Mouse (Mus musculus) splenic B cell, adult 2 months (primary cell): ENCODE data around the gene Traf2.

Source experiments
- DNase-seq: peaks from one replicate; pipeline ENCODE4 v3.0.0-alpha.2; 2011; ENCODE audit warnings: low read depth, low spot score
- H3K27me3 ChIP-seq: 2 replicates; pipeline ENCODE4 v1.6.1; 2012; ENCODE audit warnings: mild to moderate bottlenecking, low read length, moderate library complexity, mixed read lengths; ENCODE audit not compliant: control insufficient read depth, poor library complexity, insufficient read depth, severe bottlenecking
- H3K36me3 ChIP-seq: 2 replicates; pipeline ENCODE4 v1.6.1; 2012; ENCODE audit warnings: mild to moderate bottlenecking, low read length, moderate library complexity, mixed read lengths; ENCODE audit not compliant: control insufficient read depth, poor library complexity, insufficient read depth, severe bottlenecking

Gene Traf2

GRCm38 (mm10) chr2:25540541-25540948 is 6.2 kb downstream of the Traf2 start:
- no peak for DNase-seq
- Histone ChIP-seq H3K27me3 (no peaks in the 10 kb centered on the region), H3K36me3 (peaks cover 1% of the 10 kb centered on the region)

DNA sequence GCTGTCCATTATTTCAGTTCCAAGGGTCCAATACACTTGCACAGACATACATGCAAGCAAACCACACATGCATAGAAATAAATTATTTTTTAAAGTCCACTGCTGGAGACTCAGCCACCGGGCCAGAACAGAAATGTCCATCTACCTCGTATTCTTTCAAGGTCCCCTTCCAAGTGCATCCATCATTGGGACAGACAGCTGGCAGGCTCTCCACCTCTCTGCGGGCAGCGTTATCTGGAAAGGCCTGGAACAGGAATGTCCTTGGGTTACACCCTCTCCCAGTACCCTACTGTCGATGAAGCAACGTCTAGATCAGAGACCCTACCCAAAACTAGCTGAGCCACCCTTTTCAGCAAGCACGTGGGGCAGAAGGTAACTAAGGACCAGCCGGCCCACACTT is 10.2 kb downstream of the Traf2 start:
- H3K36me3 ChIP-seq, result peaks cover 1% of the 10 kb centered on the region
- no peak for DNase-seq
- no peaks in the 10 kb centered on the region for H3K27me3 ChIP-seq

GRCm38 (mm10) chr2:25534866-25535182 is 11.9 kb downstream of the Traf2 start:
- Histone ChIP-seq H3K36me3 (peaks cover 3% of the 10 kb centered on the region), H3K27me3 (no peaks in the 10 kb centered on the region)
- no peak for DNase-seq

GRCm38 (mm10) chr2:25534178-25534865 is 12.4 kb downstream of the Traf2 start:
- no peaks in the 10 kb centered on the region for H3K27me3 ChIP-seq
- peak; percentile 91 for DNase-seq
- peaks cover 3% of the 10 kb centered on the region for H3K36me3 ChIP-seq

DNA sequence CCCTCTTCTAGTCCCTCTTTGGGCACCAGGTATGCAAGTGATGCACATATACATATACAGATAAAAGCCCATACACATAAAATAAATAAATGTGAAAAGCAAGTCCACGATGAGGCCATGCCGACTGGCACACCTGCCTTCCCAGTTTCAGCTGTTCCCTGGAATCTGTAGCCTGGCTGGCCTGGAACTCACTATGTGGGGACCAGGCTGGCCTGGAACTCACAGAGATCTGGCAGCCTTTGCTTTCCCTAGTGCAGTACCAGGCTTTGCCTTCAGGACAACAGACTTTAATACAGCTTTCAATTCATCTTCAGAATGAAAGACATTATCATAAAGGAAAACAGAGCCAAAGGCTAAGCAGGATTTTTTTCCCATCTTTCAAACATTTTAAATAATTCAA is 13.0 kb downstream of the Traf2 start:
- peaks cover 9% of the 10 kb centered on the region for H3K36me3 ChIP-seq
- DNase-seq, result no peak
- H3K27me3 ChIP-seq, result no peaks in the 10 kb centered on the region

- Histone ChIP-seq H3K36me3 (peaks cover 29% of the 10 kb centered on the region), H3K27me3 (no peaks in the 10 kb centered on the region)
- DNase-seq, result no peak
Observed at GRCm38 (mm10) chr2:25526510-25527302, 20.0 kb downstream of the Traf2 start.

GRCm38 (mm10) chr2:25509912-25510311 is 36.8 kb downstream of the Traf2 start:
- DNase-seq, result peak; percentile 56
- peaks cover 2% of the 10 kb centered on the region; the same call in 1 of the 2 replicates for H3K36me3 ChIP-seq

GRCm38 (mm10) chr2:25506964-25507363 is 39.8 kb downstream of the Traf2 start:
- DNase-seq, result peak; percentile 53
- Histone ChIP-seq H3K36me3 (peaks cover 3% of the 10 kb centered on the region), H3K27me3 (no peaks in the 10 kb centered on the region)

More at GRCm38 (mm10) chr2:25509912-25510311, 36.8 kb downstream of the Traf2 start:
- H3K27me3 ChIP-seq, result no peaks in the 10 kb centered on the region

- DNase-seq, result no peak
- no peaks in the 10 kb centered on the region for H3K27me3 ChIP-seq
- H3K36me3 ChIP-seq, result peaks cover 3% of the 10 kb centered on the region
Observed at GRCm38 (mm10) chr2:25505860-25506259, 40.9 kb downstream of the Traf2 start.

DNA sequence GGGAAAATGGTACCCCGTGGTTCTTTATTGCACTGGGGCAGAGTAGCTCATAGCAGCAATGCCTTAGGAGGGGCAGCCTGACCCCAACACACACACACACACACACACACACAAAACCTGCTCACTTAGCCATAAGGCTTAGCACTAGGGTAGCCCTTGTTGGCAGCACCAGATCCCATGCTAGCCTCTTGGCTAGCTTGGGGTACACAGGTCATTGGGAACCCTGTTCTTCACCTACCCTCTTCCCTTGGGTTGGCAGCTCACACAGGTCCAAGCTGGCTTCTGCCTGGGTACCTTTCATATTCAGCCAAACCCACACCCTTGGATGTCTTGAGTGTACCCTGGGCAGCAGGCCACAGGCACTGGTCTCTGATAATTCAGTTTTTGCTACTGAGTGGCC is 41.7 kb downstream of the Traf2 start:
- DNase-seq, result no peak
- Histone ChIP-seq H3K27me3 (no peaks in the 10 kb centered on the region), H3K36me3 (peaks cover 3% of the 10 kb centered on the region)

- DNase-seq, result no peak
- H3K36me3 ChIP-seq, result peaks cover 3% of the 10 kb centered on the region
- H3K27me3 ChIP-seq, result no peaks in the 10 kb centered on the region
Observed at GRCm38 (mm10) chr2:25504538-25504937, 42.2 kb downstream of the Traf2 start.

- no peak for DNase-seq
- Histone ChIP-seq H3K27me3 (no peaks in the 10 kb centered on the region), H3K36me3 (peaks cover 3% of the 10 kb centered on the region)
Observed at GRCm38 (mm10) chr2:25502726-25503125, 44.0 kb downstream of the Traf2 start.

DNA sequence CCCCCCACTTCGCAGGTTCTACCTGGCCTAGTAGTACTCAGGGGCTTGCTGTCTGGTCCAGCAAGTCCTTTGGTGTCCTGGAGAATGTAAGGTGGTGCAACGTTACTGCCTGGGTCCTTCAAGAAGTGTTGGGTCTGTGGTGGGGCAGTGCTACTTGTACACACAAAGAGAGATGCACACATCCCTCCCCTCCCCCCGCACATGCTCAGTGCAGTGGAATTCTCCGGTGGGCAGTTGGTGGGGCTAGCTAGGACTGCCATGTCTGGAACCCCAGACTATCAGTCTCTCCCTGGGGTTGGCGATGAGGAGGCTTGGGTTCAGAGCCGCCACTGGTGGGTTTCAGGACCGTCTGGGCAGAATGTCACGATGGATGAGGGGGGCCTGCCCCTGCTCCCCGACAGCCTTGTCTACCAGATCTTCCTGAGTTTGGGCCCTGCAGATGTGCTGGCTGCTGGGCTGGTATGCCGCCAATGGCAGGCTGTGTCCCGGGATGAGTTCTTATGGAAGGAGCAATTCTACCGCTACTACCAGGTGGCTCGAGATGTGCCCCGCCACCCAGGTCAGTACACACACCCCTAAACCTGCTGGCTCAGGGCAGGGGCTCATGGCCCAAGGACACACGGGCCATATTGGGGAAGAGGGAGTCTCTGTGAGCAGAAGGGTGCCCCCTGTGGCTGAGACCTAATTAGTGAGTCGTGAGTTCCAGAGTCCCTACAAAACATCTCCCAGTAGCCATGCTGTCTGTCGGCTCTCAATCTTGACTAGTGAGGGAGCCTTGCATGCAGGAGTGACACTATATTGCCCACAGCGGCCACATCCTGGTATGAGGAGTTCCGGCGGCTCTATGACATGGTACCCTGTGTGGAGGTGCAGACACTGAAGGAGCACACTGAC is 44.9 kb downstream of the Traf2 start, which contains the start of gene C8g:
Gene C8g, minus strand, starts transcription at position 127 of the 894 bp plus-strand sequence.
- H3K36me3 ChIP-seq, result peaks cover 3% of the 10 kb centered on the region
- DNase-seq, result no peak
- no peaks in the 10 kb centered on the region for H3K27me3 ChIP-seq

GRCm38 (mm10) chr2:25500576-25501405 is 45.9 kb downstream of the Traf2 start, which contains the start of gene Fbxw5:
Fbxw5 (plus strand) TSS chr2:25500750.
- H3K36me3 ChIP-seq, result peaks cover 3% of the 10 kb centered on the region
- H3K27me3 ChIP-seq, result no peaks in the 10 kb centered on the region
- peak; percentile 96 for DNase-seq
